Mouse (Mus musculus): Measurements from ENCODE around the gene Cacng7. TPM values are rescaled to one million over a fixed set of nuclear protein-coding genes. Genes with fewer than 3 reads are reported as not detected.
A peak's percentile ranks its signal among the peaks of the same experiment; 100 is the strongest.
"Not testable (repeated sequence)": the region's sequence is repeated elsewhere in the genome, so short reads cannot be mapped to it uniquely, and the experiment has no call there.

The Cacng7 gene
- polyA plus RNA-seq, 1 experiment from 2014 or later, result 4.2 TPM

DNA sequence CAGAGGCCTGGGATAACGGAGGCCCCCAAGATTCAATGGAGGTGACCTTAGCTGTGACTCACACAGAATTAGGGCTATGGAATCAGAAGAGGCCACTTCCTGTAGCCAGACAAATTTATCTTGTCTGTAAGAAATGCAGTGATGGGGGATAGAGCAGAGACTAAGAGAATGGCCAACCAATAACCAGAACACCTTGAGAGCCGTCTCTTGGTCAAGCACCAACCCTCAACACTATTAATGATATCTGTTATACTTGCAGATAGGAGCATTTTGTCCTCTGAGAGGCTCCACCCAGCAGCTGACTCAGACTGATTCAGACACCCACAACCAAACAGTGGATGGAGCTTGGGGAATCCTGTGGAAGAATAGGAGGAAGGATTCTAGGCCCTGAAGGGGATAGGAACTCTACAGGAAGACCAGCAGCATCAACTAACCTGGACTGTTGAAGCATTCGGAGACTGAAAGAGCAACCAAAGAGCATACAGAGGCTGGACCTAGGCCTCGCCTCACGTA lies 52.1 kb downstream of the Cacng7 start:
- no peak overlapping the region for H3K4me3 ChIP-seq
- no peaks in the 10 kb centered on the region for H3K36me3 ChIP-seq
- H3K27me3 ChIP-seq, result no peaks in the 10 kb centered on the region
- no peak for ATAC-seq (ENCODE audit: low FRiP score, low read depth)
- H3K4me1 ChIP-seq, result 0 out of 2 replicates have a peak, but pooled peaks cover 8% of the 10 kb centered on the region
- WGBS, result 89% methylated on average over 5 of the region's 5 CpGs
- no peaks in the 10 kb centered on the region for H3K9me3 ChIP-seq
- H3K4me2 ChIP-seq (replicated peaks), result no peak overlapping the region
- no peak overlapping the region for H3K9ac ChIP-seq (replicated peaks)
- H3K27ac ChIP-seq (replicated peaks), result no peak overlapping the region

DNA sequence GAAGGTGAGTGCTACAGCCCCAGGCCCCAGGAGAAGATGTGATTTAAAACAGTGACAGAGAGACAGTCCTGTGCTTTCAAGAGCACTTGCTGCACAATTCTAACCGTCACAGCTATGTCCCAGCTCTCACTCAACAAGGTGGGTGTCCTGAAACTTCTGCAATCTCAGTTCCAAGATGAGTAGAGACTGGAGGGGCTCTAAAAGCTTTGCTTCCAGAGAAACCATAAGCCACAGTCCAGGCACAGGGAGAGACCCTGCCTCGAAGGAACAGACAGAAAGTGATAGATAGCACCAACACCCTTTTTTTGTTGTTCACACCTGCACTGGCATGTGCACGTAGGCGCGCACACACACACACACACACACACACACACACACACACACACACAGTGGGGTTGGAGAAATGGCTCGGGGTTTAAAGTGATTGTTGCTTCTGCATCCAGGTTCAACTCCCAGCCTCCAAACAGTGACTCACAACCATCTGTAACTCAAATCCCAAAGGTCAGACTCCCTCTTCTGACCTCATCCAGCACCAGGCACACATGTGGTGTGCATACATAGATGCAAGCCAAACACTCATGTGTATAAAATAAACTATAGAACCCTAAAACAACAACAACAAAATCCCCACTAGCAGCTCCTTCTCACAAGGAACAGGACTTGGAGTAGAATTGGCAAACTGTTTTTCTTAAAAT lies 53.4 kb downstream of the Cacng7 start:
- Histone ChIP-seq H3K9me3 (no peaks in the 10 kb centered on the region), H3K4me3 (no peak overlapping the region), H3K27ac (replicated peaks) (no peak overlapping the region), H3K9ac (replicated peaks) (no peak overlapping the region), H3K4me2 (replicated peaks) (no peak overlapping the region), H3K4me1 (peaks cover 10% of the 10 kb centered on the region), H3K27me3 (no peaks in the 10 kb centered on the region), H3K36me3 (no peaks in the 10 kb centered on the region)
- no peak for ATAC-seq (ENCODE audit: low FRiP score, low read depth)
- WGBS, result 86% methylated on average over 6 of the region's 6 CpGs

DNA sequence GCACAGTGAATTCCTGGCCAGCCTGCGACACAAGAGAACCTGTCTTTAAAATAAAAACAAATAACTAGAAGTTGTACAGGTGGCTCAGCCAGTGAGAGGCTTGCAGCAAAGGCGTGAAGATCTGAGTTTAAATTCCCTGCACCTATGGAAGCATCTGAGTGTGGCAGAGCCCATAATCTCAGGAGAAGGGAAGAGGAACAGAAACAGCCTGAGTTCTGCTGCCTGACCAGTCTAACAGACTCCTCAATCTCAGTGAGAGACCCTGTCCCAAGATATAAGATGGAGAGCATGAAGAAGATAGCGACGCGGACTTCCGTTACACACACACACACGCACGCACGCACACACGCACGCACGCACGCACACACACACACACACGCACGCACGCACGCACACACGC lies 55.0 kb downstream of the Cacng7 start:
- H3K27me3 ChIP-seq, result peaks cover 3% of the 10 kb centered on the region; the same call in 1 of the 2 replicates
- H3K27ac ChIP-seq (replicated peaks), result no peak overlapping the region
- no peaks in the 10 kb centered on the region for H3K36me3 ChIP-seq
- ATAC-seq (ENCODE audit: low FRiP score, low read depth), result no peak
- 0 out of 2 replicates have a peak overlapping the region, but pooled peaks have one; percentile 0 for H3K4me2 ChIP-seq (replicated peaks)
- H3K9ac ChIP-seq (replicated peaks), result no peak overlapping the region
- WGBS, result 83% methylated on average over 16 of the region's 18 CpGs
- no peaks in the 10 kb centered on the region for H3K9me3 ChIP-seq
- peaks cover 25% of the 10 kb centered on the region for H3K4me1 ChIP-seq
- no peak overlapping the region for H3K4me3 ChIP-seq

DNA sequence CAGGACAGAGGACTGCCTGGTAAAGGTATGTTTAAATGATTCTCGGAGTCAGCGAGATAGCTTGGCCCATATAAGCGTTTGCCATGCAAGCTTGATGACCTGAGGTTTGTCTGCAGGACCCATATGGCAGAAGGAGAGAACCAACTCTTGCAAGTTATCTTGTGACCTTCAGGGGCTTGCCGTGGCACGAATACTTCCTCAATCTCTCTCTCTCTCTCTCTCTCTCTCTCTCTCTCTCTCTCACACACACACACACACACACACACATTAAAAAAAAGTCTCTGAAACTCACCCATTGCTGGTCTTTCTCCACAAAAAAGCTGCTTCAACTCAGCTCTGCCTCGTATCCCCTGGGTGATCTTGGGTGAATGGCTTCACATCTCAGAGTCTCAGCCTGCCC lies 56.1 kb downstream of the Cacng7 start:
- WGBS, result 76% methylated on average over 6 of the region's 6 CpGs
- H3K36me3 ChIP-seq, result peaks cover under 1% of the 10 kb centered on the region
- H3K27ac ChIP-seq (replicated peaks), result no peak overlapping the region
- H3K9me3 ChIP-seq, result no peaks in the 10 kb centered on the region
- H3K4me2 ChIP-seq (replicated peaks), result peak overlapping the region; percentile 70; the same call in 1 of the 2 replicates
- H3K27me3 ChIP-seq, result peaks cover 3% of the 10 kb centered on the region; the same call in 1 of the 2 replicates
- H3K4me1 ChIP-seq, result peaks cover 34% of the 10 kb centered on the region
- H3K4me3 ChIP-seq, result no peak overlapping the region
- ATAC-seq (ENCODE audit: low FRiP score, low read depth), result no peak
- H3K9ac ChIP-seq (replicated peaks), result no peak overlapping the region

DNA sequence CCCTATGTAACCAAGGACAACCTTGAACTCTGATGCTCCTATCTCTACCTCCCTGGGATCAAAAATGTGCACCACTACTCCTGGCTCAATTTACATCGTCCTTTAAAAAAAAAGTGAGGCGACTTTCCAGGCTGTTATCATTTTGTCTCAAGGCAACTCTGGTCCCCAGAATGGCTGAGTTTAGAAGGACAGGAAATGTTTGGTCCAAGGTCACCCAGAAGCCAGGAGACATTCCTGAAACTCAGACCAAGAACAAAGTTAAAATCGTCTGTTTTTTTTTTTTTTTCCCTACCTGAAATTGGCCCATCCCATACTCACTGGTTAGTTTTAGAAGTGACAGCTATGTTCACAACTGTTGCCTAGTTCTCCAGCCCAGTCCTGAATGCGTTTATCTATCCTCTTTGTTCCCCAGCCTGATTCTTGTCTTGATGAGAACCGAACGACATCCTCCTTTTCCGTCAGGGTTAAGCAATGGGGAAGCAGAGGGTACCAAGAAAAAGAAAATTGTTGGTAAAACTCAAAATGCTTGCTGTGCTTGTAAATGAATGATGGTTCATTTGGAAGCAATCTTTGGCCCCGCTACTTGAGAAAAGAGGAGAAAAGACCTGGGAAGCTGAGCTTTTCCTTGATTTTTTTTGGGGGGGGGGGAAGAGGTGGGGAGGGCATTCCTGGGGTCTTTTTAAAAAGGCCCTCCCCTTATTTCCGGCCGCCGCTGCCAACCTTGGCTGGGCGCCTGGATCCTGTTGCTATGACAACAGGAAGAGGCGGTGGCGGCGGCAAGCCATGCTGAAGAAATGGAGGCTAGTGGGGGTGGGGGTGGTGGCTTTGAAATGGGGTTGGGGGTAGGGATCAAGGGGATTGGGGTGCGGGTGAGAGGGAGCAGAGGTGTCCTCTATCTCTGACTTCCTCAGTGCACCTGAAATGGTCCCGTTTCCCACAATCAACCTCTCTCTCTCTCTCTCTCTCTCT lies 57.0 kb downstream of the Cacng7 start:
- Histone ChIP-seq H3K27ac (replicated peaks) (peak overlapping the region; percentile 66), H3K4me3 (peak overlapping the region; percentile 46), H3K4me2 (replicated peaks) (peak overlapping the region; percentile 70), H3K27me3 (peaks cover 3% of the 10 kb centered on the region; the same call in 1 of the 2 replicates), H3K36me3 (peaks cover 9% of the 10 kb centered on the region), H3K4me1 (peaks cover 34% of the 10 kb centered on the region), H3K9ac (replicated peaks) (peak overlapping the region; percentile 47), H3K9me3 (no peaks in the 10 kb centered on the region)
- ATAC-seq (ENCODE audit: low FRiP score, low read depth), result peak; percentile 74
- WGBS, result 3% methylated on average over 14 of the region's 17 CpGs

DNA sequence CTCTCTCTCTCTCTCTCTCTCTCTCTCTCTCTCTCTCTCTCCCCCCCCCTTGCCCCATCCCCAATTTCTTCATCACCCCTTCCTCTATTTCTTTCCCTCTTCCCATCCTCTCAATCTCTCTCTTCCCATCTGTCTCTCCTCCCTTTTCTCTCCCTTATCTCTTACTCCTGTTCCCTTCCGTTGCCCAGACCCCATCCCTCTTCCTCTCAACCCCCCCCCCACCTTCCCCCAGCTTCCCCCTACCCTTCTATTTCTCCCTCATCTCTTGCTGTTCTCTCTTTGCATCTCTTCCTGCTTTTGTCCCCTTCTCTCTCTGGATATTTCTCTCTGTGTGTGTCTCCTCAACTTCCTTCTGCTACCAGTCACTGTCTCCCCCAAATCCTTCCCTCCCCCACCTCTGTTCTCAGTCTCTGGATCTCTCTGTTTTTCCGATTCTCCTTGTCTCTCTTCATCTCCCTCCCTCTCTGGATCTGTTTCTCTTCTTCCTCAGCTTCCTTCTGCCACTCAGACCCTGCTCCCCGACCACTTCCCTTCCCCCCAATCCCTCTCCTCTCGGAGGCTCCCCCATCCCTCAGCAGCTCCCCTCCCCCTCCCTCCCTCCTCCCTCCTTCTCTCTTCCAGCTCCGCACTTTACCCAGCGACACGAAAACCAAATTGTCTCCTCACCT lies 57.8 kb downstream of the Cacng7 start, which contains the start of gene Cacng8:
Gene Cacng8, plus strand, starts transcription at position 271 of the 668 bp plus-strand sequence.
- Histone ChIP-seq H3K9me3 (no peaks in the 10 kb centered on the region), H3K27me3 (peaks cover 3% of the 10 kb centered on the region; the same call in 1 of the 2 replicates), H3K4me3 (peak within 1 kb of the TSS; percentile 46), H3K9ac (replicated peaks) (peak within 1 kb of the TSS; percentile 60), H3K36me3 (peaks cover 12% of the 10 kb centered on the region), H3K4me1 (peaks cover 34% of the 10 kb centered on the region), H3K27ac (replicated peaks) (peak within 1 kb of the TSS; percentile 66), H3K4me2 (replicated peaks) (peak within 1 kb of the TSS; percentile 70)
- WGBS, result 1% methylated on average over 7 of the region's 7 CpGs
- ATAC-seq (ENCODE audit: low FRiP score, low read depth), result peak; percentile 39

DNA sequence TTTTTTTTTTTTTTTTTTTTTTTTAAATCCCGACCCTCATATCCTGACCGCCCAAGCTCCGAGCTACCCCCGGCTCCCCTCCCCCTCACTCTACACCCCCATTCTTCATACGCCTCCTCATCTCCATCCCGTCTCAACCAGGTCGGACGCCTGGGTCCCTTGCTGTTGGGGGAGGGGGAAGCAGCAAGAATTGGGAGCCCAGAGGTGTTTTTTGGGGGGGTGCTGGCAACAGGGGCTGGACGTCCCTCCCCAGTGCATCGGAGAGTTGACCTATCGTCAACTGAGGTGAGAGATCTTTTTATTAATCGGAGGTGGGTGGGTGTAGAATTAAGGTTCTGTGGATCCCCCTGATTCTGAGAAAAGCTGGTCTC lies 58.3 kb downstream of the Cacng7 start:
- WGBS, result 2% methylated on average over 12 of the region's 12 CpGs
- Histone ChIP-seq H3K9ac (replicated peaks) (peak overlapping the region; percentile 60), H3K4me2 (replicated peaks) (peak overlapping the region; percentile 70), H3K4me3 (peak overlapping the region; percentile 46), H3K4me1 (peaks cover 34% of the 10 kb centered on the region), H3K36me3 (peaks cover 12% of the 10 kb centered on the region), H3K27ac (replicated peaks) (peak overlapping the region; percentile 58; the same call in 1 of the 2 replicates), H3K27me3 (peaks cover 3% of the 10 kb centered on the region; the same call in 1 of the 2 replicates), H3K9me3 (no peaks in the 10 kb centered on the region)
- peak; percentile 53 for ATAC-seq (ENCODE audit: low FRiP score, low read depth)

DNA sequence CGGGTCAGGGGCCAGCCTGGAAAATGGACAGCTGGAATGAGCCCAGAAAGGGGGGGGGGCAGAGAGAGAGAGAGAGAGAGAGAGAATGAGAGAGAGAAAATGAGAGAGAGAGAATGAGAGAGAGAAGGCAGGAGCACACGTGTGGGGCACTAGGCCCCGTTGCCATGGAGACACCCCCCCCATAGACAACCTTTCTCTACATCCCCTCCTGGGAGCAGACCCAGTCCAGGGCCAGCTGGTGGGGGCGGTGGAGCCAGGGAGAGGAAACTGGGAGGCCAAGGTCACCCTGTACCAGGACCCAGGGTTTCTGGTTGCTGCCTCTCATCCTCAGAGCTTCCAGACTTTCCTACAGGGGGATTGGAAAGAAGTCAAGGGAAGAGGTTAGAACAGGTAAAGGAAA lies 59.1 kb downstream of the Cacng7 start:
- H3K36me3 ChIP-seq, result peaks cover 12% of the 10 kb centered on the region
- H3K4me2 ChIP-seq (replicated peaks), result peak overlapping the region; percentile 70
- no peaks in the 10 kb centered on the region for H3K9me3 ChIP-seq
- H3K4me1 ChIP-seq, result peaks cover 34% of the 10 kb centered on the region
- peak overlapping the region; percentile 34; the same call in 1 of the 2 replicates for H3K9ac ChIP-seq (replicated peaks)
- 9% methylated on average over 4 of the region's 4 CpGs for WGBS
- peak; percentile 34 for ATAC-seq (ENCODE audit: low FRiP score, low read depth)
- peaks cover 3% of the 10 kb centered on the region; the same call in 1 of the 2 replicates for H3K27me3 ChIP-seq
- no peak overlapping the region; the same call in 1 of the 2 replicates for H3K27ac ChIP-seq (replicated peaks)
- peak overlapping the region; percentile 46 for H3K4me3 ChIP-seq

DNA sequence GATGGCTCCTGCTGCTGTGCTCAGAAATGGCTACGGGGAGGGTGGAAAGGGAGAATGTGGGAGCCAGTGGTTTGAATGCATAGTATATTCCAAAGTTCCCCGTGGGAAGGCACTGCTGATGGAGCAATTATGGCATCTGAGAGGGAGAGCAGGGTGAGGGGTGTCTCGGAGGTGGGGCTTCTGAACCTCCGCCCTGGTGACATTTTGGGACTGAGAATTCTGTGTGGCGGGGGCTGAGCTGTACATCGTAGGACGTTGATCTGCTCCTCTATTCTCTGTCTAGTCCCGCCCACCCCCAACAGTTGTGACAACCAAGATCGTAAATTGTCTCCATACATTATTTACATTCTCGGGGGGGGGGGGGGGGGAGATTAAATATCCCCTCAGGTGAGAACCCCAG lies 64.6 kb downstream of the Cacng7 start:
- Histone ChIP-seq H3K4me3 (no peak overlapping the region), H3K27ac (replicated peaks) (no peak overlapping the region), H3K36me3 (peaks cover 12% of the 10 kb centered on the region), H3K4me1 (peaks cover 23% of the 10 kb centered on the region), H3K27me3 (no peaks in the 10 kb centered on the region; the same call in 1 of the 2 replicates), H3K4me2 (replicated peaks) (no peak overlapping the region), H3K9ac (replicated peaks) (no peak overlapping the region), H3K9me3 (no peaks in the 10 kb centered on the region)
- peak; percentile 41; the same call in 1 of the 2 replicates for ATAC-seq (ENCODE audit: low FRiP score, low read depth)
- WGBS, result 70% methylated on average over 10 of the region's 10 CpGs

DNA sequence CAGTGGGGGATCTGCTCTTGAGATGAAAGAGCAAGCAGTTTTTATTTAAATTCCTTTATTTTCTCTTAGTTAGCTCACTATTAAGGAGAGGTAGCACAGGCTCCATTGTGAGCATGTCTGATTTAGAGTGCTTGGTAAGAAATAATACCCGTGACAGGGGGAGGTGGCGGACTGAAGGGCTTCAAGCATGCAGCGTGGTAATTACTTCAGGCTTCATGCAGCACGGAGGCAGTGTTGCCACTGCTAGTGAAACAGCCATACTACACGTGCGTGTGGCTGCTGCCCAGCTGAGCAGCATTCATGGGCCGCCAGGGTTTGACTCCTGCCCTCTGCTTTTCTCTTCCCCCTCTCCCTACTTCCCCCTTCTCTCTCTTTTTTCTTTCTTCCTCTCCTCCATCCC lies 65.0 kb downstream of the Cacng7 start:
- Histone ChIP-seq H3K4me1 (peaks cover 19% of the 10 kb centered on the region), H3K4me3 (no peak overlapping the region), H3K9me3 (no peaks in the 10 kb centered on the region), H3K27ac (replicated peaks) (no peak overlapping the region), H3K4me2 (replicated peaks) (no peak overlapping the region; the same call in 1 of the 2 replicates), H3K36me3 (peaks cover 12% of the 10 kb centered on the region), H3K27me3 (no peaks in the 10 kb centered on the region), H3K9ac (replicated peaks) (no peak overlapping the region)
- peak; percentile 80 for ATAC-seq (ENCODE audit: low FRiP score, low read depth)
- 25% methylated on average over 7 of the region's 7 CpGs for WGBS

DNA sequence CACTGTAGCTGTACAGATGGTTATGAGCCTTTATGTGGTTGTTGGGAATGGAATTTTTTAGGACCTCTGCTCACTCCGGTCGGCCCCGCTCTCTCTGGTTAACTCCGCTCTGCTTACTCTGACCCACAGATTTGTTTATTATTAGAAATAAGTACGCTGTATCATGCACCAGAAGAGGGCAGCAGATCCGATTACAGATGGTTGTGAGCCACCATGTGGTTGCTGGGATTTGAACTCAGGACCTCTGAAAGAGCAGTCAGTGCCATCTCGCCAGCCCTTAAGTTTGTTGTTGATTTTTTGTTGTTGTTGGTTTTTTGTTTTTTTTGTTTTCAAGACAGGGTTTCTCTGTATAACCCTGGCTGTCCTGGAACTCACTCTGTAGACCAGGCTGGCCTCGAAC lies 65.6 kb downstream of the Cacng7 start:
- 84% methylated on average over 8 of the region's 8 CpGs for WGBS

More for the DNA sequence above, 65.6 kb downstream of the Cacng7 start:
- not testable (repeated sequence) for H3K9ac ChIP-seq (replicated peaks); H3K27me3 ChIP-seq; H3K27ac ChIP-seq (replicated peaks); H3K4me2 ChIP-seq (replicated peaks); H3K9me3 ChIP-seq; H3K4me3 ChIP-seq
- H3K4me1 ChIP-seq, result peaks cover 15% of the 10 kb centered on the region
- peaks cover 12% of the 10 kb centered on the region for H3K36me3 ChIP-seq
- 0 out of 2 replicates have a peak, but pooled peaks have one; percentile 51 for ATAC-seq (ENCODE audit: low FRiP score, low read depth)

Data from midbrain, embryonic 12.5 days (tissue).